Mouse (Mus musculus) retina, embryonic 14.5 days (tissue): Measurements from ENCODE around the gene Arl3.
"Not testable (repeated sequence)": the region's sequence is repeated elsewhere in the genome, so short reads cannot be mapped to it uniquely, and the experiment has no call there.

ENCODE experiments used
- DNase-seq: peaks from one replicate; pipeline ENCODE4 v3.0.0-alpha.2; 2015; ENCODE audit warnings: low spot score

The Arl3 gene

DNA sequence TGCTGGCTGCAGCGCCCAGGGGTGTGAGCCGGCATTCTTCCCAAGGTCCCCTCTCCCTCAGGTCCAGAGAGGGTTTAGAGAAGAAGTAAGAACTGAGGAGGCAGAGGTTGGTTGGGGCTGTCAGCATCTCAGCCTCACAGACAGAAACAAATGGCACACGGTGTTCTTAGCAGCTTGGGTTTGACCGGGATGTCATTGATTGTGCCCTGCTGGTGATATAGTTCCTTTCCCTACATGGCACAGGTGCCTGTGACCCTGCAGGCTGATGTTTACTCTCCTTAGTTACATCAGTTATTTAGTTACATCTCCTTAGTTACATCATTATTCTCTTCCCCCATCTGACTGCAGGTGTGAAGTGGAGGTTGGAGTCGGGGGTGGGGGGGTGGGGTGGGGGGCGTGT is 18.6 kb upstream of the Arl3 start:
- no peak for DNase-seq

DNA sequence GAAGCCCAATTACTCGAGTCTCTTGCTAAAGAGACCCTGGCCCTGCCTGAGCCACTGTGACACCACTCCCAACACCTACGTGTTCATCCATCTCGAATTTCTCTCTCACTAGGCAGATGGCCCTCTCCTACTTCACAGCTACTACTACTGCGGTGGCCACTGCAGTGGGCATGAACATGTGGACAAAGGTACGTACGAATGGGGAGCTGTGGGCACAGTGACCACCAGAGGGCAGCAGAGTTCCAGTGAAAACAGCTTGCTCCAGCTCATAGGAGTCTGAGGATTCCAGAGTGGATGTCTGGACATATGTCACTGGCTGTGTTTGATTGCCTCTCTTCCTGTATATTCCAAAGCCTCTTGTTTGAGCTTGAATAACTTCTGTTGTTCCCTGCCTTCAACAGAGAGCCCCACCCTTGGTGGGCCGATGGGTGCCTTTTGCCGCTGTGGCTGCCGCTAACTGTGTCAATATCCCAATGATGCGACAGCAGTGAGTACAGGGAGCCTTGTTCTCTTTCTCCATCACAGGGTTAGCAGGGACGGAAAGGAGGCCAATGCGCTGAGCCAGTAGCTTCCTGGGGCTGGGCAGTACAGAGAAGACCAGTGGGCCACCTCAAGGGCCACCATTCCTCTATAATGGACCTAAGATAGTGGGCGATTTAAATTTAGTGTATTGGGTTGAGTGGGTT is 15.0 kb upstream of the Arl3 start:
- peak; percentile 94 for DNase-seq

DNA sequence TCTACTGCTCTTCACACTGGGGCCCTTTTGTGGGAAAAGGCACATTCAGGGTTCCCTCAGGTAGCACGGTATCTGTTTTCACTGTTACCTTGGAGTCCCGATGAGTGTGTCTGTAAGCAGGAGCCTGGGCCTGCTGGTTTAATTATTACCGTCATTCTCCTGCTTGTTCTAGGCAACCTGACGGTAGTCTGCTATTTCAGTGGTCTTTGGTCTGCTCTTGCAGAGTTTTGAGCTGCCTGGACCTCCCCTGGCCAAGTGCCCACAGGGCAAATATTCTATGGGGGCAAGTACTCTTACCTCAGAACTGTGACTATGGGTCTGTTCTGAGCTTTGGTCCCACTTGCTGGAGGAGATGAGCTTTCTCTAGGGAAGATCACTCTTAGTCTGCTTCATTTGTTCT is 2.2 kb upstream of the Arl3 start:
- DNase-seq: no peak

DNA sequence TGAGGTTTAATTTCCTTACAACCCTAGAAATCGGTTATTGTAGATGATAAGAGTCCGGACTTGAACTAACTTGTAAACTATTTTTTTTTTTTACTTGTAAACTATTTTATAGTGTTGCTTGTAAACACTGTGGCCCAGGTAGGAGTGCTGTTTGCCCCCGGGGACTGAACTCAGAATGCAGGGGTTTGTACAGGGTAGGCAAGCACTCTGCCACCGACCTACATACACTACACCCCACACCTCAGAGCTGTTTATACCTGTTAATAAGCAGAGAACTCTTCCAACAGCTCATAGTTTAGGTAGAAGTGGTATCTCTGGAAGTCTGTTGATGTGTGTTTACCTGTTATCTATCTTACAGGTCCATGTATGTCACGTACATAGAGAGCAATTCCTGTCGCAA is 992 bp upstream of the Arl3 start:
- no peak for DNase-seq

DNA sequence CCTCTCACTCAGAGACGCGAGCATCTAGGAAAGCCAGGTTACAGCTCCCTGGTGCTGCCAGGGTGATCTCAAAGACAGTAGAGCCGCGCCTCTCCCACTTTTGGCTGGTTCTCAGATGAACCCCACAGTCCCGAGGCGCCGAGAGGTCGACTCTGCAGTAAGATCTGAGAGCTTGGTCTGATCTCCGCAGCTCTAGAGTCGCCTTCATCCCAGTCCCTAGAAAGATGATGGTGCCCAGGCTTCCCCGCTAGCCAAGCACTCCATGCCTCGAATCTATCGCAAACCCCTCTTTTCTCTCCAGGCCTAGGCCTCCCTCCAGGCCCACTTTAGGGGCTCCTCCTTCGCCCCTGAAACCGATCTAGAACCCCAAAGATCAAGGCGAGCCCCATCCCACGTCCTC is 450 bp downstream of the Arl3 start:
- no peak for DNase-seq

DNA sequence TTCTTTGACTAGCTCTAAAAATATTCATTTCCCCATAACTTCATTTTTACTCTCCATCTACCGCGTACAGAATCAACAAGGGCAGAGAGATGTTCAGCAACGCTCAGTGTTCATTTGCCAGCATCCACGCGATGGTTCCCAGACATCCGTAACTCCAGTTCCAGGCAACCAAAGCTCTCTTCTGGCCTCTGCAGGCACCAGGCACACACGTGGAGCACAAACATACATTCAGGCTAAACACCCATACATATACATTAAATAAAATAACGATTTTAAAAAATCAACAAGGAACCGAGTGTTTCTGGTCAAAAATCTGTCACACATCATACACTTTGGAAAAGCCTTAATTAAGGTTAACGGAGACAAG is 1.1 kb downstream of the Arl3 start:
- peak; percentile 47 for DNase-seq

DNA sequence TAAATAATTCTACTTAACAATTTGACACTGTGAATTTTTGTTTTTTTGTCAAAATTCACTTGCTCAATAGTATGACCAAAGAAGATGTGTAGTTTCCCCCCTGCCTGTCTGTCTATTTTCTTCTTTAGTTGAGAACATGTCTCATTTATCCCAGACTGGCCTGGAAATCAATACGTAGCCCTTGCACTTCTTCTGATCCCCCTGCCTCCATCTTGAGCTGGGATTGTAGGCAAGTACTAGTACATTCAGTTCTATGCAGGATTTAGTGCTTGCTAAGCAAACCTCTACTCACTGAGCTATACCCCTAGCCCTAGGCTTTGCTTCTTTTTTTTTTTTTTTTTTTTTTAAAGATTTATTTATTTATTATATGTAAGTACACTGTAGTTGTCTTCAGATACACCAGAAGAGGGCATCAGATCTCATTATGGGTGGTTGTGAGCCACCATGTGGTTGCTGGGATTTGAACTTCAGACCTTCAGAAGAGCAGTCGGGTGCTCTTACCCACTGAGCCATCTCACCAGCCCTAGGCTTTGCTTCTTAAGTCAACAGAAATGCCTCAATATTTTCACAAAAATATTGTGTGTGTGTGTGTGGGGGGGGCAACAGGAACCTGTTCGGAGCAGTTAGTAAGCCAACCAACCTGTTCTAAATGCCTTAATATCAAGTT is 1.7 kb downstream of the Arl3 start:
- DNase-seq: not testable (repeated sequence)

DNA sequence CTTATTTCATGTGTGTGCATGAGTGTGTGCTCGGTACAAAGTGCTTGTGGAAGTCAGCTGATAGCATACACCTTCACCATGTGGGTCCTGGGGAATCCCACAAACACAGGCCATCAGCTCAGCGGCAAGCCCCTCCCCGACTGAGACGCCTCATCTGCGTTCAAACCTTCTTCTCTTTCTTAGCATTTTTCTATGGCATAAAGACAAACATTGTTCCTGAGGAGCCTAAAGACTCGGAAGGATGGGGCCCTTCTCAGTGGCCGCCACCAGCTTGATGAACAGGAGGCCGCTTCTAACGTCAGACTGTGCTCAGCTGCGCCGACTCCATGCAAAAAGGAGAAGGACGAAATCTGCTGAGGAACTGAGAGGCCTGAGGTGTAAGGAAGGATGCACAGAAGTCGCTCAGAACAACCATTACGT is 8.9 kb downstream of the Arl3 start:
- no peak for DNase-seq

DNA sequence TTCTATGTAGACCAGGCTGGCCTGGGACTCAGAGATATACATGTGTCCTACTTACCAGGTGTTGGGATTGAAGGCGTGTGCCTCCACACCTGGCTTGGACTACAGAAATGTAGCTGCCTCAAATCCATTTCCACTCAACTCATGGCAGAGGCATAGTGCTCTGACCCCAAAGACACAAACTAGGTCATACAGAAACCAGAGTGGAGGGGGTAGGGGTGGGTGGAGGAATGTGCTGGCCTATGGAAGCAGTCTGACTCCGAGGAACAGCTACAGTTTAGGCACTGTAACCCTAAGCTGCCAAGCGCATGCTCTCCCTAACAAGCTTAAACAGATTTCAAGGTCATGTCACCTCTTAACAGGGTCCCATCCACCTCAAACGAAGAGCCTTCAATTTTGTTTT is 9.4 kb downstream of the Arl3 start:
- DNase-seq: peak; percentile 12

DNA sequence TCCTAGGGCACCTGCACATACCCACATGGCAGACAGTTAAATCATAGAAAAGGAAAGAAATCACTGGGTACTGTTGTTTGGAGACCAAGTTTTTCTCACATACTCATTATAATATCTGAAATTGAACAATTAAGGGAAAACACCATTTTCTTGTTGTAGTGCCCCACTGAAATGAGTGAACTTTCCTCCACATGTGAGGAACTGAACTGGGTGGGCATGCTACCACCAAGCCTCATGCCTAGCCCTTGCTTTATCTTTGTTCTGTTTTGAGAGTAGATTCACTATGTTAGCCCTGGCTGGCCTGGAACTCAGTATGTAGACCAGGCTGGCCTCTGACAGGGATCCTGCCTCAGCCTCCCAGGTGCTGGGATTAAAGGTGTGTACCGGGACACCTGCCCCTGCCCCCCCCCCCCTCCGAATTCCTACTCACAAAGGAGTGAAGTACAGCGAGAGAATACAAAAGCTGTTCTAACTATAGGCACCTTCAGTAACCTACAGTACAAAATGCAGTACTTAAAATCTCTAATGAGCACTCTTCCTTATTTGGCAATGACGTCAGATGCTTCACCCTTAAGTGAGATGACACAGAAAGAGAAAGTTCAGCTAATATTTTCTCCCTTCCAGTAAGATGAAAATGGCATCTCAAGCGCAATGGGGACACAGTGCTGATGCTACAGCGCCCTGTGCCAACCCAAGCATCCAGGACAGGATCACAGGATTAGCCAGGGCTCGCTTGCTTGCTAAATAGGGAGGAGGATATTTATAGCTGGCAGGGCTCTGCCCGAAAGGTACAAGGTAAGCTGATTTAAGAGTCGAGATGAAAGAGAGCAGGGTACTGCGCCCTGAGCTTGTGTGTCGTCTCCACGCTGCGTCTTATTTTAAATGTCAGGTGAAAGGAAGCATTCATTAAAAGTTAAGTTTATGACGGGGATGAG is 10.2 kb downstream of the Arl3 start:
- DNase-seq: no peak

DNA sequence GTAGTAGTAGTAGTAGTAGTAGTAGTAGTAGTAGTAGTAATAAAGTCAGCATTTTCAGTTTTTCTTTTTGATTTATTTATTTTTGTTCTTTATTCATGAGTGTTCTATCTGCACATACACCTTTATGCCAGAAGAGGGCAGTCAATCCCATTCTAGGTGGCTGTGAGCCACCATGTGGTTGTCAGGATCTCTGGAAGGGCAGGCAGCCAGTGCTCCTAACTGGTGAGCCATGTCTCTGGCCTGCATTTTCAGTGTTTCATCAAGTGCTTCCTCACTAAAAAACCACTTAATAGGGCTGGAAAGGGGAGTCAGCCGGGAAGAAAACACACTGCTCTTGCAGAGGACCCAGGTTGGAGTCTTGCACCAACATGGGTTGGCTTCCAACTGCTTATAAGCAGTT is 10.9 kb downstream of the Arl3 start:
- peak; percentile 75 for DNase-seq

DNA sequence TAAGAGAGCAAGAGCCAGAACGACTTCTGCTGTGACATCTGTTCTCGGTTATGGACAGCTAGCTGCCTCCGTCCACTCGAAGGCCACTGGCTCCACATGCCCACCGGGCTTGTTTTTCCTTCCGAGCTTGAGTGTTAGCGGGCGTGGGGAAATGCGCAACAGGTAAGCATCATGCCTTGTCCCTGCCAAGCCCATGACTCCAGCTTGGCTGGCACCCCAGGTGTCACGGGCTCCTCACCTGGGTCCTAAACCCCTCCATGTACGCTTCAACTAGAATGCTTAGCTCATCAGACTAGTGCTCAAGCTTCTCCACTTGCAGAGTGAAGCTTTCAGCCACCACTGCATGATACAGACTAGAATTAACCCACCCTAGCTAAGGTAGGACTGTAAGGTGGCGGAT is 14.4 kb downstream of the Arl3 start:
- no peak for DNase-seq

DNA sequence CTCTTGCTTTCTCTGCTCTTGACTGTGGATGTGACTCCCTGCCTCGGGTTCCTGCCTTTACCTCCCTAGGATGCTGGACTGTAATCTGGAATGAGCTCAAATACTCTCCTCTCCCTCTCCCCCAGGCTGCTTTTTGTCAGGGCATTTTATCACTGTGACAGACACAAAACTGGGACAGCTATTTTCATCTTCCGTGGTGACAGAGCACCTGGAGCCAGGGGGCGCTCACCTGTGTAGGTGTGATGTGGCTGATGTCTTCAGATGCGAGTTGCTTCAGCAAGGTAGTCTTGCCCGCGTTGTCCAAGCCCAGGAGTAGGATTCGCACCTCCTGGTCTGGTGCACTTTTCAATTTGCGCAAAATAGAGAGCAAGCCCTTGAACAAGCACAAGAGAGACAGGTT is 15.0 kb downstream of the Arl3 start:
- DNase-seq: no peak

DNA sequence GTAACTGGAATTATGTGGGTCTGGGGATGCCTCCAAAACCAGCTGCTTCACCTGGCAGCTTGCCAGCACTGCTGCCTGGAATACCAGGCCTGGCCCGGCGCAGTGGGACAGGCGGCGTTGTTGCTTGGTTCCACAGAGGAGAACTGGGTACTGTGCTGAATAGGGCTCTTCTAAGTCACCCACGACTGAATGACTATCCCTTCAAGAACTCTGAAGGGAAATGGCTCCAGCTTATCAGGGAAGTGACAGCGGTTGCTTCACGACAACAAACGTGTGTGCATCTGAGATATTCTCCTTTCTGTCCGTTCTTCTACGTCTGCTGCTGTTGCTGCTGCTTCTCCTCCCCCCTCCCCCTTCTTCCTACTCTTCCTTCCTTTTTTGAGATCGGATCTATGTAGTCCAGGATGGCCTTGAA is 19.4 kb downstream of the Arl3 start:
- DNase-seq: no peak

DNA sequence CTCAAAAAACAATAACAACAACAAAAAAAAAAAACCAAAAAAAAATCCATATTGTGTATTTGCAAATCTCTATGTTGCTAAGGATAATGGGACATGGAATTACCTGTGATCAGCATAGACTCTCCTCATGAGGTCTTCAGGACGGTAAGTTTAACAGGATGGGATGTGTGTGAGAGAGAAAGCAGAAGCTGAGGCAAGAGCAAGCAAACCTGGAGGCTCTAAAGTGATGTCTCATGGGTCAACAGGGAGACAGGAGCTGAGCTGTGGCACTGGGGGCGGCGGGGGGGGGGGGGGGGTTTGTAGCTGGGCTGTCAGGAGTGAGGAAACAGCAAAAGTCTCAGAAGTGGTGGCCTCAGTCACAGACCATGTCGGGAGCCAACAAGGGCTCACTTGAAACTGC is 20.5 kb downstream of the Arl3 start:
- DNase-seq: no peak

DNA sequence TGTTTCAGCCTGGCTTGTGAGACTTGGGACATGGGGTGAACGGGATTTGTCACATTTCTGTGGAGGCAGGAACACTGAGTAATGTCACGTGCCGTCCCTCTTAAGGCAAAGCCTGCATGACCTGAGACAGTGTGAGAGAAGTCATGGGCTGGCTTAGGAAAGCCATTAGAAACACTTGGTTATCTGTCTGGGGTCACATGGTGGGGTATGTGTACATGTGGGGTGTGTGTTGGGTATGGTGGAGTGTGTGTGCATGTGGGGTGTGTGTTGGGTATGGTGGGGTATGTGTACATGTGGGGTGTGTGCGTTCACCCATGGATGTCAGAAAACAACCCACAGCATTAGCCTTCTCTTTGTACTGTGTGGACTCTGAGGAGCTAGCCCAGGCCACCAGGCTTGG is 22.6 kb downstream of the Arl3 start:
- DNase-seq: no peak

DNA sequence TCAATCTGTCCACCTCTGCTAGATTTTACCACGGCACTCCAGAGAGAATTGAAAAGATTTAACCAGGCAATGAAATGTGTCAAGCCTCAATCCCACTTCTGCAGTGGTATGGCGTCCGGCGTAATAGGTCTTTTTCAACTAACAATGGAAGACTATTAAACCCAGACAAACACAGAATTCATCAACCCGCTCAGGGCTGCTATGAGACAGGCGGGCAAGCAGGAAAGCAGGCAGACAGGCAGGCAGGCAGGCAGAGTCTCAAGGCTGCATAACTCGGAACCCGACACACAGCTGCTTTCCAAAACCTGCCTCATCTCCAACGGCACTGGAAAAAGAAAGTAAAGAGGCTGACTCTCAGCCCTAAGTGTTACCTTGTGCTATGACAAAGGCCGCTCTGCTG is 24.9 kb downstream of the Arl3 start:
- DNase-seq: no peak

DNA sequence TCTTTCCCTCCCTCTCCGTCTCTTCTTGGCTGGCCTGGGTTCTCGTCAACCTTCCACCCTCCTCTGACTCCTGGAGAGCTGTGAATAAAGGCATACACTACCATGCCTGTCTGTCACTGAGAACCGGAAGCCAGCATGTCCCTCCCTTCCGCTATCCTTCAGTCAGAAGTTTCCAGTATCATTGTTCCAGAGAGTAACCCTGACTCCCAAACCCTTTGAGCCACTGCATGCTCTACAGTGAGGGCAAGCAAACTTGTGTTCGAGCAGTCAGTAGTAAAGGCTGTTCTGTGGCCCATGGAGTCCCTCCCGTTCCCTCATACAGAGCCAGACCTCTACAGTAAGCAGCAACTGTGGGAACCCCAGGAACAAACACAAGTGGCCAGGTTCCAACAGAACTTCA is 25.4 kb downstream of the Arl3 start:
- DNase-seq: no peak

DNA sequence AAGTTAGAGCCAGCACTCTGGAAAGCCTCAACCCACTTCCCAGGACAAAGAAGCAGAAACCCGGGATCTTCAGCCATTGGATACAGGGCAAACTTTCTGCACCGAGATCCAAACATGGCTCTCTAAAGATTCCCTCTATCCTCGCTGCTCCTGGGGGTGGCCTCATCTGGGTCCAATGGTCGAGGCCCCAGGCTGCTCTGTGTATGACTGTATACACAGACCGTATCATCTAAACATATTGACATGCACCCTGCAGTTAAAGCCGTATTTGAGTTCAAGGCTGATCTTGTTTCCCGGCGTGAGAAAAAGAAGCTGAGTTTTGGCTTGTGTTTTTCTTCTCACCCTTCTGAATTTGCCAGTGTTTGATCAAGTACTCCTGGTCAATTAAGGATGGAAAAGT is 30.2 kb downstream of the Arl3 start:
- no peak for DNase-seq

DNA sequence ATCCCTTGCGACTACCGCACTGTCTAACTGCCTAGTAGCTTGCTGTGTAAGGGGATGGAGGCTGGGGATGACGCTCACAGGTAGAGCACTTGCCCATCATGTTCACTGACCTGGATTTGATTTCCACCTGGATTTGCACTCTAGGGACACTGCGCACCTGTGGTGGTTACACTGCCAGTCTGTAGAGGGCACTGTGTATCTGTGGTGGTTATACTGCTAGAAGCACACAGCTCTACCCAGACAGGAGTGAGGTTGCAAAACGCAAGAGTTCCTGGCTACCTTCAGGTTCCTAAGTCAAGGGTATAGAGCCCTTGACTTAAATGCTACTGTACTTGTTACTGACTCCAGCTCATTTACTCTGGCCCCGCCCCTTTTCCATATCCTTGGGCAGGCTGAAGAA is 34.8 kb downstream of the Arl3 start:
- DNase-seq: no peak

DNA sequence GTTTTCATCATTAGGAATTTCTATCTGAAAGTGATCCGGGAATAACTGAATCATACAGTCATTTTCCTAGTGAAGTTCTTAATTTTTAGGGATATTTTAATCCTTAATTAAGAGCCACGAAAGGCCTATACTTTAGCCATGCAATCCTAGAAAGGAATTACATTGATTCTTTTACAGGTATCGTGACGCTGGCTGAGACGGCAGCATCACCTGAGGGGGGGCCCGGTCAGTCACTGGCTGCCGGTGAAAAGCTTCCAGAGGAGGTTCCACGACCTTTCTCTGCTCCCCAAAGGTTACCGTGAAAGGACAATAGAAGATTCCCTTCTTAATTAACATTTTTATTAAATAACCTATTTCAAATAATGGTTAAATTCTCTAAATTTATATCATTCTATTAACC is 35.6 kb downstream of the Arl3 start:
- no peak for DNase-seq

DNA sequence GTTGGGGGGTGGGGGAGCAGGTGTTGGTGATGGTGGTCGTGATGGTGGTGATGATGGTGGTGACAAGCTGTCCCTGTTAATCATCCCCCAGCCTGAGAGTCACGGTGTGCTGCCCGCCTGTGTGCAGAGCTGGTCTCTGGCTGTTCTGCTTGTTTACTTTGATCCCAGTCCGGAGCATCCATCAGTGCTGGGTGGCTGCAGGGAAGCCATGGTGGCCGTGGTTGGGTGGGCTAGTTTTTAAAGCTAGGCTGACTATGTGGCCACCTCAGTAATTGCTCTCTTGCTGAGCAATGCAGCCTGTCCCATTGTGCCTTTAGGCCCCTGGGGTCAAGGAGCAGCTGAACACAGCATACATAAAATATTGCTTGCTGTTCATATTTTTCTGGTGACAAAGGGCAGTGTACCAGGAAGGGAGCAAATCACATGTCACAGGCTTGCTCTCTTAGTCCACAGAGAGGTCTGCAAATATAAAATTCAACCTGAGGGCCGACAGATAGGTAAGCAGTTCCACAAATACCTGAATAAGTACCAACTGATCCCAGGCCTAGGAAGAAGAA is 38.4 kb downstream of the Arl3 start:
- DNase-seq: no peak

DNA sequence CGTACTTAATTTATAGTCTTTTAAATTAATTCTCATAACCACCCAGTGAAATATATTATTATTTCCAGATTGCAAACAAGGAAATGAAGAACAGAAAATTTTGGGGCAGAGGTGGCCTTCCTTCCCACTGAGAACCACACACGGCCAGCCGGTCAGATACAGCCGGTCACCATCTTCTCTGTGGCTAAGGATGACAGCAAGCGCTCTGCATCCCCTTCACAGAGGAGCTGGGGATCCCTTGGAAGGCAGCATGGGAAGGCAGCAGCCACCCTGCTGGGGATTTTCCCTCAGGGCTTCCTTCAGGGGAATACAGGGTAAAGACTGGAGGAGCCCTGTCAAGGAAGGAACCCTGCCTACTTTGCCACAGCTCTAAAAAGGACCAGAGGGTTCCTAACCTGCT is 39.5 kb downstream of the Arl3 start:
- no peak for DNase-seq
